Mouse (Mus musculus) lung, adult 2 months (tissue): ENCODE data around the gene Hepacam2.

Source experiments
- CTCF ChIP-seq: fragments of 200-500 bp; IDR thresholded peaks from 2 replicates; pipeline ENCODE4 v1.5.1; 2011; ENCODE audit warnings: mild to moderate bottlenecking, low read length, control low read depth; ENCODE audit not compliant: insufficient read depth
- POLR2A ChIP-seq: fragments of 200-500 bp; IDR thresholded peaks from 2 replicates; pipeline ENCODE4 v1.6.1; 2011; ENCODE audit warnings: low read depth, mild to moderate bottlenecking, control low read depth, low read length, borderline replicate concordance; ENCODE audit errors: extremely low read depth

GRCm38 (mm10) chr6:3443905-3444304, 54.2 kb downstream of the Hepacam2 start:
- TF ChIP-seq POLR2A = no peak
- TF ChIP-seq CTCF = no peak
